Comparison of ENCODE assay signal across 16 mouse cellular contexts in the genomic region with DNA sequence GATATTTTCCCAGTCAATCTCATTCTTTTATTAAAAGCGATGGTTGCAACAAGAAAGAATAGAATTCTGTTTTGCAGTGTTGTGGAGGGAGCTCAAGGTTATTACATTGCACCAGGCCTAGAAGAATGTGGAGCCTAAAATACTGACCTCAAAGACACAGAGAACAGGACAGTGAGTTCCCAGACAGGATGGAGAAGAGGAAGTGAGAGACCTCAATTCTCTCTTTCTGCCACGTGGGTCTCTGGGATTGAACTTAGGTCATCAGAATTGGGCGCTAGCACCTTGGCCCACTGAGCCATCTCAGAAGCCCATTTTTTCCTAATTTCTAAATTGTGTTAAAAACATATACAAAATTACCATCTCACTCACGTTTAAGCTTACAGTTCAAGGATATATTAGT.
"Had no signal": no experiment of that assay in that cellular context is flagged by ENCODE, and none has a peak within 500 bp of the region (broad histone marks: within the 10 kb centered on the region; RNA-seq: fewer than 3 reads in every experiment).

No protein-coding gene starts in this region.

- H3K27me3 ChIP-seq: neural tube, embryonic 13.5 days; neural tube, embryonic 15.5 days; stomach, embryonic 15.5 days had no signal

- H3K9me3 ChIP-seq: neural tube, embryonic 13.5 days; neural tube, embryonic 15.5 days; stomach, embryonic 15.5 days had no signal

- H3K36me3 ChIP-seq: neural tube, embryonic 13.5 days; stomach, embryonic 15.5 days had no signal

- H3K9ac ChIP-seq: neural tube, embryonic 13.5 days; neural tube, embryonic 15.5 days; stomach, embryonic 15.5 days had no signal

- H3K4me1 ChIP-seq: neural tube, embryonic 13.5 days; neural tube, embryonic 15.5 days; stomach, embryonic 15.5 days had no signal

- H3K4me2 ChIP-seq: neural tube, embryonic 13.5 days; neural tube, embryonic 15.5 days; stomach, embryonic 15.5 days had no signal

- H3K27ac ChIP-seq: neural tube, embryonic 13.5 days; neural tube, embryonic 15.5 days; stomach, embryonic 15.5 days; stomach, postnatal 0 days had no signal

- DNase-seq: retina, postnatal 1 day; right cerebral cortex, adult 18-20 months; right cerebral cortex, postnatal 14 days; right cerebral cortex, postnatal 25 days; right cerebral cortex, postnatal 4 days; spleen, adult 18-20 months; thymus, adult 18-20 months; thymus, adult 2 months; thymus, postnatal 14 days; thymus, postnatal 25 days; thymus, postnatal 36 days; thymus, postnatal 4 days had no signal

- H3K4me3 ChIP-seq: neural tube, embryonic 13.5 days; neural tube, embryonic 15.5 days; stomach, embryonic 15.5 days had no signal
